Mouse (Mus musculus) myocyte (in vitro differentiated cells): ENCODE data around the gene Macrod2. TPM values are rescaled to one million over a fixed set of nuclear protein-coding genes. Genes with fewer than 3 reads are reported as not detected.

ENCODE experiments used
- H3K27me3 ChIP-seq: one replicate; pipeline ENCODE4 v1.6.1; 2011; ENCODE audit not compliant: control insufficient read depth, insufficient read depth, insufficient read length
- H3K36me3 ChIP-seq: one replicate; pipeline ENCODE4 v1.6.1; 2011; ENCODE audit not compliant: control insufficient read depth, insufficient read depth
- H3K4me2 ChIP-seq: one replicate; pipeline ENCODE4 v1.6.1; 2011; ENCODE audit warnings: low read depth, control low read depth
- H3K4me3 ChIP-seq: one replicate; pipeline ENCODE4 v1.5.1; 2011; ENCODE audit warnings: mild to moderate bottlenecking, control low read depth, moderate library complexity
- H3K79me2 ChIP-seq: one replicate; pipeline ENCODE4 v1.6.1; 2011; ENCODE audit not compliant: control insufficient read depth, insufficient read depth
- H3ac ChIP-seq: one replicate; pipeline ENCODE4 v1.6.1; 2011; ENCODE audit not compliant: control insufficient read depth, insufficient read length
- CEBPB ChIP-seq: IDR thresholded peaks from 2 replicates; pipeline ENCODE4 v1.6.1; 2011; ENCODE audit warnings: mild to moderate bottlenecking, moderate library complexity; ENCODE audit not compliant: poor library complexity, insufficient read depth, severe bottlenecking
- E2F4 ChIP-seq: IDR thresholded peaks from one replicate; pipeline ENCODE4 v1.6.1; 2011; ENCODE audit warnings: mild to moderate bottlenecking, control low read depth, moderate library complexity; ENCODE audit not compliant: insufficient read depth
- MAX ChIP-seq: IDR thresholded peaks from one replicate; pipeline ENCODE4 v1.6.1; 2011; ENCODE audit warnings: low read depth, mild to moderate bottlenecking, control low read depth
- MYOD1 ChIP-seq, 3 experiments: IDR thresholded peaks; one replicate each; pipeline ENCODE4 v1.6.1; 2011; ENCODE audit warnings: control low read depth in 2 of 3, low read depth in 2 of 3, mild to moderate bottlenecking in 2 of 3, moderate library complexity in 1 of 3; ENCODE audit not compliant: insufficient read length in 2 of 3, control insufficient read depth in 1 of 3
- MYOG ChIP-seq, 3 experiments: IDR thresholded peaks; one replicate each; pipeline ENCODE4 v1.6.1; 2011; ENCODE audit warnings: control low read depth in 2 of 3, low read depth in 2 of 3, mild to moderate bottlenecking in 2 of 3; ENCODE audit not compliant: insufficient read length in 2 of 3, control insufficient read depth in 1 of 3, insufficient read depth in 1 of 3
- POLR2A ChIP-seq: IDR thresholded peaks from one replicate; pipeline ENCODE4 v1.6.1; 2011; ENCODE audit warnings: low read depth, mild to moderate bottlenecking, control low read depth, moderate library complexity; ENCODE audit not compliant: insufficient read length
- POLR2AphosphoS2 ChIP-seq: IDR thresholded peaks from one replicate; pipeline ENCODE4 v1.6.1; 2011; ENCODE audit warnings: low read depth, control low read depth; ENCODE audit not compliant: insufficient read length
- REST ChIP-seq: IDR thresholded peaks from one replicate; pipeline ENCODE4 v1.6.1; 2011; ENCODE audit warnings: mild to moderate bottlenecking, control low read depth, moderate library complexity; ENCODE audit not compliant: insufficient read depth, insufficient read length
- SRF ChIP-seq: IDR thresholded peaks from one replicate; pipeline ENCODE4 v1.6.1; 2011; ENCODE audit warnings: low read depth; ENCODE audit not compliant: control insufficient read depth, insufficient read length
- TCF12 ChIP-seq: IDR thresholded peaks from one replicate; pipeline ENCODE4 v1.6.1; 2011; ENCODE audit warnings: mild to moderate bottlenecking, control low read depth; ENCODE audit not compliant: poor library complexity, insufficient read depth, severe bottlenecking
- TCF3 ChIP-seq: IDR thresholded peaks from one replicate; pipeline ENCODE4 v1.6.1; 2011; ENCODE audit warnings: low read depth, control low read depth; ENCODE audit not compliant: insufficient read length
- USF1 ChIP-seq: IDR thresholded peaks from one replicate; pipeline ENCODE4 v1.6.1; 2011; ENCODE audit warnings: low read depth, mild to moderate bottlenecking, control low read depth, moderate library complexity
- polyA plus RNA-seq: library from polyadenylated mRNA; unstranded; fragments of >200 nt; fragmentation: generic; extraction: Trizol; gene quantifications from one replicate; pipeline ENCODE4 v1.2.1, GENCODE M21; 2012; ENCODE audit warnings: missing spikeins

Macrod2 gene
- polyA plus RNA-seq, 1 experiment: 0.96 TPM

GRCm38 (mm10) chr2:141022971-141023370, 627.9 kb downstream of the Macrod2 start:
- no peak for TF ChIP-seq POLR2AphosphoS2
- no peak for TF ChIP-seq E2F4
- no peak for TF ChIP-seq USF1
- TF ChIP-seq SRF: no peak
- no peak for TF ChIP-seq MYOG (IDR thresholded peaks at IDR 0.05; ENCODE audit: control insufficient read depth in 1 of 3, insufficient read depth in 1 of 3, insufficient read length in 2 of 3, low read depth in 2 of 3)
- TF ChIP-seq TCF12: no peak
- TF ChIP-seq POLR2A: no peak
- TF ChIP-seq MAX: no peak
- no peak for TF ChIP-seq TCF3
- TF ChIP-seq CEBPB: no peak
- no peak for TF ChIP-seq MYOD1 (IDR thresholded peaks at IDR 0.05; ENCODE audit: control insufficient read depth in 1 of 3, insufficient read length in 2 of 3, low read depth in 2 of 3)
- TF ChIP-seq REST: no peak
- Histone ChIP-seq H3K4me3 (no peak overlapping the region), H3K79me2 (no peaks in the 10 kb centered on the region), H3ac (no peak overlapping the region), H3K27me3 (no peaks in the 10 kb centered on the region), H3K36me3 (no peaks in the 10 kb centered on the region), H3K4me2 (no peak overlapping the region)

DNA sequence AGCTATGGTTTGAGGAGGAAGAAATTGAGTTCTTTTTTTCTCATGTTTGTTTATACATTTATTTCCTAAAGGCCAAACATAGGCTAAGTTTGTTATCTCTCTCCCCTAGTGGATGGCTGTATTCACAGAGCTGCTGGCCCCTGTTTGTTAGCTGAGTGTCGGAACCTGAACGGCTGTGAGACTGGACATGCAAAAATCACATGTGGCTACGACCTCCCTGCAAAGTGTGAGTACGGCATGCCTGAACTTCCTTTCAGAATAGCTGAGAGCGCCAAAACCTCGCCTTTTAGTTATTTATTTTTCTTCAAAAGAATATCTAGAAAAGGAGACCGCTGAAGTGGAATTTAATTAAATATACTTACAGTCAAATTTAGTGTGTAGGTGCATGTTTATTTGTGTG, 628.8 kb downstream of the Macrod2 start:
- H3K4me3 ChIP-seq: no peak overlapping the region
- H3K36me3 ChIP-seq: no peaks in the 10 kb centered on the region
- no peaks in the 10 kb centered on the region for H3K27me3 ChIP-seq
- no peaks in the 10 kb centered on the region for H3K79me2 ChIP-seq
- H3ac ChIP-seq: no peak overlapping the region
- TF ChIP-seq CEBPB (no peak), TCF12 (no peak), MAX (no peak), MYOD1 (IDR thresholded peaks at IDR 0.05; ENCODE audit: control insufficient read depth in 1 of 3, insufficient read length in 2 of 3, low read depth in 2 of 3) (no peak), SRF (no peak)
- no peak overlapping the region for H3K4me2 ChIP-seq

DNA sequence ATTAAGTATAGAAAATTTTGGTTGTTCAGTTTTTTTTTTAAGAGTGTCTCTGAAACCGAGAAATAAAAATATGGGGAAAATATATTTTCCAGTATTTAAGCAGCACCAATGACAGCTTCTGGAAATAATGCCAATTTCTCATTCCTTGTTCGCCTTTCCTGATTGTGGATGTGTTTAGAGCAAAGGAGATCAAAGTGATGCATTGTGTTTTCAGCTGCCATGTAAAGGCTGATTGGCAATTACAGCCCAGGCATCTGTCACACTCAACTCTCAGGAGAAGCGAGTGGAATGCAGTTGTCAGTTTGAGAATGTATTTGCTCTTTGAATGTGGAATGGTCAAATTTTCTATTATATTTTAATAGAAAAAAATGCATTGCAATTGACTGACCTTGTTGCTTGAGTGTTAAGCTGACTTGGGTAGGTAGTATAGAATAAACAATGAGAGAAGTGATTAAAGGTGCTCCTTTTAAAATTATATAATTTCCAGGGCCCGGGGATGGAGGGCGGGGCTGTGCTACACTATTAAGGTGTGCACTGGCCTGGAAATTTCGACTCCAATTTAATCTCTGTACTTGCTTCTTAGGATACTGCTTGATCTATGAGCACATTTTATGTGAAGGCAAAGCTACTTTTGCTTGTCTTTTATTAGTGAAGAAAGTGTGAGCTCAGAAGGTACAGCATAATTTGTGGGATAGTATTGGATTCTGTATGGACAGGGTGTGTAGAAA, 629.4 kb downstream of the Macrod2 start:
- Histone ChIP-seq H3K27me3 (no peaks in the 10 kb centered on the region), H3K4me3 (no peak overlapping the region), H3K36me3 (no peaks in the 10 kb centered on the region), H3K79me2 (no peaks in the 10 kb centered on the region), H3ac (no peak overlapping the region), H3K4me2 (no peak overlapping the region)
- TF ChIP-seq SRF (no peak), MYOD1 (IDR thresholded peaks at IDR 0.05; ENCODE audit: control insufficient read depth in 1 of 3, insufficient read length in 2 of 3, low read depth in 2 of 3) (no peak), TCF3 (no peak), CEBPB (no peak), USF1 (no peak), MYOG (IDR thresholded peaks at IDR 0.05; ENCODE audit: control insufficient read depth in 1 of 3, insufficient read depth in 1 of 3, insufficient read length in 2 of 3, low read depth in 2 of 3) (no peak), TCF12 (no peak), POLR2AphosphoS2 (no peak), REST (no peak), E2F4 (no peak), MAX (no peak), POLR2A (no peak)

DNA sequence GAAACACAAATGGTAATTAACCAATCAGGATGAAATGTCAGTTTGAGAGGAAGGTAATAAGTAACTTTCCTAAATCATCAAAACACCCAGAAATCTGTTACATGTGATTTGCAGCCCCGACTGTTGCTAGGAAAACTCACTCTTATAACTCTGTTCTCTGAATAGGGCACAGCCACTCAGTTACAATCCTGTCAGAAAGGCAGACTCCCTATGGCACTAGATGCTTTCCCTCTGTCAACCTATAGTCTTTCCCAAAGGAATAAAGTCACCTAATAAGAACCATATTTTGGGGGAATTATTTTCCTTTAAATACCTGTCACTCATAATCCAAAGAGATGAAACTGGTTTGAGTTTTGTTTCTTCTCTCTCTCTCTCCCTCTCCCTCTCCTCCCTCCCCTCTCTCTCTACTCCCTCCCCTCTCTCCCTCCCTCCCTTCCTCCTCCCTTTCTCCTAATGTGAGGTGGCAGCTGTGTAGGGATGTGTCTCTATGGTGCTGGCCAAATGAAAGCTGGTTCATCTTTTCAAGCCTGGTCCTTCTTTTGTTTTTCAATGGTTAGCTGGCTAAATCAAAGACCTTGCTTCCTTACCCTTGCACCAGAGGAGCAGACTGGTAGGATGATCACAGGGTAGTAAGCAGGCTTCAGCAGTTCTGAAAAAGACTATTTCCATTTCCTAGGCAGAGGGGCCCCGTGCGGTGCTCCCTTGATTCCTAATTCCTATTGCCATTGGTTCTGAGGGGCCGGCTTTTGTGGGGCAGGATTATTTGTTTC, 661.8 kb downstream of the Macrod2 start:
- no peak for TF ChIP-seq POLR2A
- TF ChIP-seq TCF3: no peak
- no peak for TF ChIP-seq SRF
- no peak for TF ChIP-seq REST
- TF ChIP-seq POLR2AphosphoS2: no peak
- H3ac ChIP-seq: no peak overlapping the region
- no peak overlapping the region for H3K4me2 ChIP-seq
- H3K4me3 ChIP-seq: no peak overlapping the region
- no peaks in the 10 kb centered on the region for H3K36me3 ChIP-seq
- no peaks in the 10 kb centered on the region for H3K27me3 ChIP-seq
- no peaks in the 10 kb centered on the region for H3K79me2 ChIP-seq

DNA sequence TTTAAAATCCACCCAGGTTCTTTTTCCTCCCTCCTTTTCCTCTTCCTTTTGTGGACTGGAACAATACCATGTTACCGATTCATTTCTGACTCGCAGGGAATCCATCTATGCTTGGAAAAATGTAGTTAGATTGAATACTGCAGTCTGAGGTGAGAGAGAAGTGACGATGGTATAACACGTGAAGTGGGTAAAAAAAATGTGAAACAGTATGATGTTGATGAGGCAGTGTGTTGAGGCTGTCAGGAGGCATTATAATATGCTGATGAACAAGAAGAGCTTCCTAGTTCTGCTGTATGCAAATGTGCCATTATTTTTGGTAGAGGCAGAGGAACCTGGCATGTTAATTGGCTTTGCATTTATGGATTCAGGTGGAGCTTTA, 662.3 kb downstream of the Macrod2 start:
- TF ChIP-seq E2F4 (no peak), SRF (no peak), MYOD1 (IDR thresholded peaks at IDR 0.05; ENCODE audit: control insufficient read depth in 1 of 3, insufficient read length in 2 of 3, low read depth in 2 of 3) (no peak), TCF12 (no peak), MYOG (IDR thresholded peaks at IDR 0.05; ENCODE audit: control insufficient read depth in 1 of 3, insufficient read depth in 1 of 3, insufficient read length in 2 of 3, low read depth in 2 of 3) (no peak), MAX (no peak), USF1 (no peak), CEBPB (no peak), REST (no peak), TCF3 (no peak), POLR2A (no peak), POLR2AphosphoS2 (no peak)
- Histone ChIP-seq H3K79me2 (no peaks in the 10 kb centered on the region), H3K36me3 (no peaks in the 10 kb centered on the region), H3K27me3 (no peaks in the 10 kb centered on the region), H3K4me3 (no peak overlapping the region), H3ac (no peak overlapping the region), H3K4me2 (no peak overlapping the region)
